Mouse (Mus musculus) MEL (cell line): Measurements from ENCODE around the gene Pitx1. TPM values are rescaled to one million over a fixed set of nuclear protein-coding genes. Genes with fewer than 3 reads are reported as not detected.

Source experiments
- DNase-seq: peaks from one replicate; pipeline ENCODE4 v3.0.0; 2011; ENCODE audit warnings: low read depth, low spot score
- H3K27ac ChIP-seq: 2 replicates; pipeline ENCODE4 v1.5.1; 2012; ENCODE audit warnings: low read depth, mild to moderate bottlenecking, control low read depth, low read length, moderate library complexity; ENCODE audit not compliant: control insufficient read depth
- H3K27me3 ChIP-seq, 2 experiments: fragments of 150-350 bp in 1 of 2; sonication (generic) in 1 of 2; 2 replicates each; pipeline ENCODE4 v1.6.1; 2012; ENCODE audit warnings: low read length in 2 of 2, mild to moderate bottlenecking in 2 of 2, improper control_type of control experiment in 1 of 2, moderate library complexity in 1 of 2; ENCODE audit not compliant: insufficient read depth in 2 of 2, control insufficient read depth in 1 of 2
- H3K36me3 ChIP-seq, 2 experiments: 2 replicates each; pipeline ENCODE4 v1.6.1; 2012 to 2014; ENCODE audit warnings: low read length in 2 of 2, improper control_type of control experiment in 1 of 2, inconsistent platforms in 1 of 2, mild to moderate bottlenecking in 1 of 2; ENCODE audit not compliant: insufficient read depth in 2 of 2, control insufficient read depth in 1 of 2
- H3K4me1 ChIP-seq, 2 experiments: fragments of 150-350 bp in 1 of 2; sonication (generic) in 1 of 2; 2 replicates each; pipeline ENCODE4 v1.6.1; 2012; ENCODE audit warnings: low read length in 2 of 2, improper control_type of control experiment in 1 of 2, mild to moderate bottlenecking in 1 of 2; ENCODE audit not compliant: insufficient read depth in 2 of 2, control insufficient read depth in 1 of 2
- H3K4me3 ChIP-seq, 2 experiments: fragments of 150-350 bp in 1 of 2; sonication (generic) in 1 of 2; 2 replicates each; pipeline ENCODE4 v1.5.1; 2012; ENCODE audit warnings: low read depth in 2 of 2, low read length in 2 of 2, mild to moderate bottlenecking in 2 of 2, moderate library complexity in 2 of 2, control low read depth in 1 of 2, improper control_type of control experiment in 1 of 2; ENCODE audit not compliant: control insufficient read depth in 1 of 2, insufficient read depth in 1 of 2
- H3K79me2 ChIP-seq: 2 replicates; pipeline ENCODE4 v1.6.1; 2012; ENCODE audit warnings: mild to moderate bottlenecking, low read length, moderate library complexity; ENCODE audit not compliant: control insufficient read depth, poor library complexity, insufficient read depth
- H3K9ac ChIP-seq: 2 replicates; pipeline ENCODE4 v1.6.1; 2012; ENCODE audit warnings: low read depth, mild to moderate bottlenecking, control low read depth, low read length, moderate library complexity; ENCODE audit not compliant: control insufficient read depth, poor library complexity, severe bottlenecking
- H3K9me3 ChIP-seq: fragments of 150-350 bp; sonication (generic); replicated peaks from 2 replicates; pipeline ENCODE4 v1.6.1; 2012; ENCODE audit warnings: mild to moderate bottlenecking, low read length, improper control_type of control experiment, moderate library complexity; ENCODE audit not compliant: insufficient read depth
- ETS1 ChIP-seq: IDR thresholded peaks from 2 replicates; pipeline ENCODE4 v1.6.1; 2012; ENCODE audit warnings: low read depth, mild to moderate bottlenecking, inconsistent platforms, low read length, improper control_type of control experiment, moderate library complexity
- HCFC1 ChIP-seq: IDR thresholded peaks from 2 replicates; pipeline ENCODE4 v1.6.1; 2012; ENCODE audit warnings: low read depth, mild to moderate bottlenecking, inconsistent platforms, low read length, improper control_type of control experiment, moderate library complexity
- KAT2A ChIP-seq: conservative IDR thresholded peaks from 2 replicates; pipeline ENCODE4 v1.6.1; 2012; ENCODE audit warnings: low read depth, low read length, improper control_type of control experiment, inconsistent platforms
- MAZ ChIP-seq: IDR thresholded peaks from 2 replicates; pipeline ENCODE4 v1.6.1; 2012; ENCODE audit warnings: low read depth, mild to moderate bottlenecking, inconsistent platforms, low read length, improper control_type of control experiment
- MYC ChIP-seq: IDR thresholded peaks from 2 replicates; pipeline ENCODE4 v1.6.1; 2011; ENCODE audit warnings: low read depth, mild to moderate bottlenecking, low read length, improper control_type of control experiment, moderate library complexity
- polyA plus RNA-seq, 2 experiments: library from polyadenylated mRNA; stranded (reverse) in 1 of 2; unstranded in 1 of 2; fragments of >175 nt in 1 of 2; fragments of >200 nt in 1 of 2; gene quantifications; 2 replicates each; pipeline versions ENCODE4 v1.2.1 to v1.2.4; 2012; ENCODE audit warnings: low replicate concordance in 2 of 2, low read depth in 1 of 2; ENCODE audit not compliant: insufficient read length in 2 of 2, insufficient read depth in 1 of 2, missing spikeins in 1 of 2
- total RNA-seq: library from RNA; depleted of rRNA; stranded (reverse); fragments of 300-350 nt; gene quantifications from 2 replicates; pipeline ENCODE4 v1.2.3, GENCODE M21; 2012

The Pitx1 gene
- total and polyA plus RNA-seq, 3 experiments: not detected

DNA sequence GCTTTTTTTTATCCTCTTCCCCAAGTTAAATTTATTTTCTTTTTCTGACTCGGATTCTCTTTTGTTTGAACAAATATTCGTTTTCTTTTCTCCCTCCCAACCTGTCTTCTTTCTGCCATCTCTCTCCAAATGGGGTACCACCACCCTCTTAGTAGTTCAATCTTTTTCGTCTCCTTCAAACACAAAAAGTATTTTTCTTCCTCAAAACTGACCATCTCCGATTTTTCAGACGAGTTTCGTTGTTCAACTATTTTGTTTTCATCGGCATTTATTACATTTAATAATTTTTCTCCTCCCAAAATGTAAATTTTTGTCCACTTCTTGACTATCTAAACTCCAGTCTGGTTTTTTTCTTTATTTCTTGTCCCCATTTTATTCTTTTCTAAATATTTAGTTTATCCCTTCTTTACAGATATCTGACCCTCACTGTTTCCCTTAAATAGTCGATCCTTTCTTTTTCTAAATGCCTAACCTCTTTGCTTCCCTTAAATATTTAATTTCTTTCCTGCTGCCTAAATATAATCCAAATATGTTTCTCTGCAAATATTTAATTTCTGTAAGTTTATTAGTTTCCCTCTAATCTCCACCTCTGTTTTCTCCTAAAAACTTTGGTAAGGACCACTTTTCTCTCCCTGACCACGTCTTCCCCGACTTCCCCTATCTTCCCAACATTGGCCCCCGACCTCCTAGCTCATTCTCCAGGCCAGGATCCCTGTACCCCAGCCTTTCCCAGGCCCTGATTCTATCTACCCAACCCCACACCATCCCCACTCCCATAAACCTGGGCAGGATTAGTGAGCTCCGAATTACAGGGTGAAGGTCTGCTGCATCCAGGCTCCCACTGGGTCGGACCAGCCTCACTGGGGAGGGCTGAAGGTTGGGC lies 9.0 kb downstream of the Pitx1 start:
- TF ChIP-seq HCFC1: no peak
- H3K27me3 ChIP-seq: no peaks in the 10 kb centered on the region
- no peak for DNase-seq

DNA sequence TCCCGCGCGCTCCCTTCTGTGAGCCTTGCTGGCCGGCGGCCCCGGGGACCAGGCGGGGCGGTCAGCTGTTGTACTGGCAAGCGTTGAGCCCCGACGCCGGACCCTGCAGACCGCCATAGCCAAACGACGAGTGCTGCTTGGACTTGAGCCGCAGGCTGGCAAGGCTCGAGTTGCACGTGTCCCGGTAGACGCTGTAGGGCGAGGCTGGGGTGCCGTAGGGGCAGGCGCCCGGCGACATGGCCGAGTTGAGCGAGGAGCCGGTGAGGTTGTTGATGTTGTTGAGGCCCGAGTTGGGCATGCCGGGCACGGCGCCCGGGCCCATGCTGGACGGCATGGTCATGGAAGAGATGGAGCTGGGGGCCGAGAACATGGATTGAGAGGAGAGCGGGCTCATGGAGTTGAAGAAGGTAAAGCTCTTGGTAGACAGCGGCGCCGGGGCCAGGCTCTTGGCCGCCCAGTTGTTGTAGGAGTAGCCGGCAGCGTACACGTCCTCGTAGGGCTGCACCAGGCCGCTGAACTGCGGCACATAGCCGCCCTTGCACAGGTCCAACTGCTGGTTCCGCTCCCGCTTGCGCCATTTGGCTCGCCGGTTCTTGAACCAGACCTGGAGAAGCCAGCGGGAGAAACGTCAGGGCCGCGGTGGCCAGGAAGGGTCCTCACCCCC lies 9.9 kb downstream of the Pitx1 start:
- Histone ChIP-seq H3K4me1 (no peaks in the 10 kb centered on the region), H3K9ac (no peak overlapping the region), H3K79me2 (no peaks in the 10 kb centered on the region), H3K27ac (no peak overlapping the region), H3K4me3 (no peak overlapping the region), H3K36me3 (no peaks in the 10 kb centered on the region), H3K9me3 (no peaks in the 10 kb centered on the region), H3K27me3 (no peaks in the 10 kb centered on the region)
- DNase-seq: no peak
- no peak for TF ChIP-seq ETS1
- TF ChIP-seq KAT2A: no peak
- TF ChIP-seq MYC: no peak

More for the DNA sequence above, 9.0 kb downstream of the Pitx1 start:
- no peaks in the 10 kb centered on the region for H3K79me2 ChIP-seq
- H3K9ac ChIP-seq: no peak overlapping the region
- no peak overlapping the region for H3K4me3 ChIP-seq
- no peak overlapping the region for H3K27ac ChIP-seq
- H3K9me3 ChIP-seq: no peaks in the 10 kb centered on the region
- no peaks in the 10 kb centered on the region for H3K4me1 ChIP-seq
- no peaks in the 10 kb centered on the region for H3K36me3 ChIP-seq

GRCm38 (mm10) chr13:55825245-55825681 lies 10.7 kb downstream of the Pitx1 start:
- no peak for DNase-seq
- H3K27me3 ChIP-seq: no peaks in the 10 kb centered on the region
- H3K9me3 ChIP-seq: no peaks in the 10 kb centered on the region
- no peaks in the 10 kb centered on the region for H3K79me2 ChIP-seq
- H3K4me1 ChIP-seq: no peaks in the 10 kb centered on the region
- H3K27ac ChIP-seq: no peak overlapping the region
- H3K4me3 ChIP-seq: no peak overlapping the region
- H3K36me3 ChIP-seq: no peaks in the 10 kb centered on the region
- H3K9ac ChIP-seq: no peak overlapping the region
- no peak for TF ChIP-seq MAZ
